Mouse (Mus musculus) layer of hippocampus, adult 9-11 months (tissue): ENCODE results near the gene Ncl.

Source experiments
- DNase-seq: peaks from one replicate; pipeline ENCODE4 v3.0.0; 2022

Ncl gene

DNA sequence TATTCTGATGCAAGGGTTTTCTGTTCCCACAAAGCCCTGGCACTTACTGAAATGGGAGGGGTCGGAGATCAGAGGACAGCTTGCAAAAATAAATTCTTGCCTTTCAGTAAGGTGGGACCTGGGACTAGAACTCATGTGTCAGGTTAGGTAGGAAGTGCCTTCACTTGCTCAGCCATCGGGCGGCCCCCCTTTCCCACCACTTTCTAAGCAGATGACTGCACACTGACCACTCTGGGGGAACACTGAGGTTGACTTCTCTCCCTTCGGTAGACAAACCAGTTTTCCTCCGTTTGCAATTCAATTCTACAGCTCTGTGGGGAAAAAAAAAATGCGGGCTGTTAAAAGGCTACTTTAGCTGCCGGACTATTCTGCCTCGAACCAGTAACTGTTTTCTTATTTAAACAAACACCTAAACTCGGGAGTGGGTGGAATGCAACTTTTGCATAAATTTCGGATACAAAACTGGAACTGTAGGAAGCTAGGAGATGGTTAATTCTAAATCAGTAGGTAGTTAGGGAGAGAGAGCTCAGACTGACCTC lies 47.7 kb downstream of the Ncl start:
- no peak for DNase-seq

GRCm38 (mm10) chr1:86310536-86311310 lies 48.5 kb downstream of the Ncl start:
- DNase-seq = no peak

- DNase-seq = no peak
Measured at GRCm38 (mm10) chr1:86309270-86309833, 49.8 kb downstream of the Ncl start.

GRCm38 (mm10) chr1:86307871-86308641 lies 51.1 kb downstream of the Ncl start:
- no peak for DNase-seq

- no peak for DNase-seq
Measured at GRCm38 (mm10) chr1:86307177-86307762, 51.9 kb downstream of the Ncl start.

DNA sequence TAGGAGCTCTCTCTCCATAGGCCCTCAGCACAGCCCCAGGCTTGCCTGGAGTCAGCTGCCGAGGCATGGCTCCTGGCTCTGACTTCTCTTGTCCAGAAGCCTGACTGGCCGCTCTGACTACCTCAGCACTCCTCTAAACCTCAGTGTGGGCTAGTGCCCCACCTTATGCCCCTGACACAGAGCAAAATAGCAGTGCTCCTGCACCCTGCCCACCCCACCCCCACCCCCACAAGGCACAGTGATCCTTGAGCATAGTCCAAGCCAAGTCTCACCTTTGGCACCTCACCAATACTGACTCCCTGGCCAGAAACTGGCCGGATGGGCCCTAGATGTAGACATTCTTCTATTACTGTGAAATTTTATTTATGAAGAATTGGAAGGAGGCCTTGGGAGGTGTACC lies 52.5 kb downstream of the Ncl start:
- no peak for DNase-seq

DNA sequence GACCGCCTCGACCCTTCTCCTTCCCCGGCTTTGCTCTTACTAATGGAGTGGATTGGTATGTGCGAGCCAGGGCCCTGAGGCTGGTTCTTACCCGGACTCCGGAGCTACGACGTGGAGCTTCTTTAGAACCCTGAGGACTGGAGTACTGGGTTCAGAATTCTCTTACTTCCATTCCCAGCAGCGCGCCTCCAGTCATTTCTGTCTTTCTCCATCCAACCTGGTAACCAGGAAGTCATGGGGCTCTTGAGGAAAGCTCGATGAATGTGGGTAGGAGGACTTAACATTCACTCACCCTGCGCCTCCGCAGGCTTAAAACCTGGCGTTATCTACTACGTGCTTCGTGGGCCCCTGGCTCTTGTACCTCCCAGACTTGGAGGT lies 55.3 kb downstream of the Ncl start:
- no peak for DNase-seq

GRCm38 (mm10) chr1:86303063-86303872 lies 55.9 kb downstream of the Ncl start:
- peak; percentile 54 for DNase-seq

- no peak for DNase-seq
Measured at GRCm38 (mm10) chr1:86302532-86302931, 56.7 kb downstream of the Ncl start, which contains the start of gene B3gnt7. Gene B3gnt7, plus strand, starts transcription at chr1:86302832.

DNA sequence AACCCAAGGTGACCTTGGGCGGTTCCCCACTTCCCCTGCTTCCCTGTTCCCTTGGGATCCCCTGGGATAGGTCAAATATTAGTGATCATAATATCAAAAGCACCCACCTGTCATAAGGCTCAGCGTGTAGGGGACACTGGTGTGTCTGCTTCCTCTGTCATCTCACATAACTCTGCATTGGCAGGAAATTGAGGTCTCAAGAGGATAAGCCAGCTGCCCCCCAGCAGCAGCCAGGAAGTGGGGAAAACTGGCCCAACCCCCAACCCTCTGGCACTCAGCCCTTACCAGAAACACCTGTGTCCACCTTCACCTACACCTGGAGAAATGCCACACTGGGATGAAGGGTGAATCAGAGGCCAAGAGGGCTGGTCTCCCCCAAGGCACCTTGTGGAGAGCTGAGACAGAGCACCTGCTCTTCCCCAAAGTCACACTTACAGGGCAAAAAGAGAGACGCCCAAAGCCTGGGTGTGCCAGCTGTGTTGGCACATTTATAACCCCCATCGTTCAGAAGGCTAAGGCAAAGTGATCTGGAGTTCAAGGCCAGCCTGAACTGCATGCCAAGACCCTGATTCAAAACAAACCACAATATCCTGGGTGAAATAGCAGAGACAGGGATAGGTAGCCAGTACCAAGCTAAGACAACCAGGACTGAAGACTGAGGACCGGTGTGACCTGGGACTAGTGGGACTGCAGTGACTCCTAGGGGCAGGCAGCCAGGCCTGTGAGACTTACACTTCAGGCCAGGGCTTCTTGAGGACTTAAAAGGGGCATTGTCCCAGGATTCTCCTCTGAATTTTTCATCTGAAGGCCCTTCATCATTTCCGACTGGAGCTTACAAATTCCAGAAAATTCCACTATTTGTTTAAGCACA lies 57.7 kb downstream of the Ncl start:
- no peak for DNase-seq

- DNase-seq = no peak
Measured at GRCm38 (mm10) chr1:86300731-86301130, 58.5 kb downstream of the Ncl start.

DNA sequence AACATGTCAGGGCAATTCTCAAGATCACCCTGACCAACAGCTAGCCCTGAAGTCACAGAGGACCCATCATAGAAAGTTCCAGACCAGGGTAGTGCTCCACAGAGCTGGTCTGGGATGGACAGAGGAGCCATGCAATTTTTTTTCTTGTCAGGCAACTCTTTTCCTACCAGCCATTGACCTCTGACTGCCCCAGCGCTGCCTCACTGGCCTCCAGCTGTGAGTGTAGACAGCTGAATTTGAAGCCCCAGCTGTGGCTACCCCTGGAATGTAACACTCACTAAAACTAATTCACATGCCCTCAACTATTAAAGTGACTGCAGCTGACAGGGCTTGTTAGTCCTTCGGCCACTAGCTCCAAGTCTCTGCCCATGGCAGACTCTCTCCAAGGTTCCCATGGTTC lies 59.1 kb downstream of the Ncl start:
- DNase-seq = no peak
